Comparison of ENCODE assay signal across 21 mouse cellular contexts in the genomic region with DNA sequence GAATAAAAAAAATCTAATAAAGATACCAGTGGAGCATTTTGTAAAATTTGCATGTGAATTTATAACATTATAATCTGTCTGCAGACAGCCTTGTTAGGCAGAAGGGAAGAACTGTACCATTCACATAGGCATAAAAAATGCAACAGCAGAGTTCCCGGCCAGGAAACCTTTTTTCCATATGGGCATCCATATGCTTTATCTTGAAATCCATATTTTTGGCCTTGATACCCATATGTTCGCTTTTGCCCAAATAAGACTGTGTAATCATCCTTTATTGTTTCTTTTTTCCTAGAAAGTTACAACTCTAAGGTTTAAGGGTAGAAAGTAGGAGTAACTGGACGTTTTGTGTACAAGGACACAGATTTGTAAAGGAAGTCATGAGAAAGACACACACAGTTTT.
DNase-seq lines count a peak whose midpoint lies in the region; ATAC-seq and TF ChIP-seq lines count a peak whose summit lies in the region.
"Had no signal": no experiment of that assay in that cellular context is flagged by ENCODE, and none has a peak within 500 bp of the region (broad histone marks: within the 10 kb centered on the region; RNA-seq: fewer than 3 reads in every experiment).

No protein-coding gene starts in this region.

- no peaks in the 10 kb centered on the region for H3K4me1 ChIP-seq in forebrain, postnatal 0 days (ENCODE audit: insufficient read depth)
- H3K4me1 ChIP-seq in forebrain, embryonic 16.5 days (replicated peaks; ENCODE audit: control insufficient read depth, insufficient read depth, low read length), result no peaks in the 10 kb centered on the region
- H3K4me1 ChIP-seq: hindbrain, embryonic 13.5 days had no signal

- no peak overlapping the region for H3K9ac ChIP-seq in forebrain, postnatal 0 days
- no peak overlapping the region for H3K9ac ChIP-seq in forebrain, embryonic 16.5 days (replicated peaks; ENCODE audit: low read depth, low read length)
- H3K9ac ChIP-seq: forebrain, embryonic 15.5 days; heart, embryonic 15.5 days; hindbrain, embryonic 13.5 days had no signal

- DNase-seq in forebrain, postnatal 0 days, result peak; percentile 67
- peak; percentile 23 for DNase-seq in layer of hippocampus, adult 9-11 months
- no peak for DNase-seq in layer of hippocampus, postnatal 36 days
- peak; percentile 18 for DNase-seq in right cerebral cortex, adult 18-20 months
- no peak for DNase-seq in right cerebral cortex, postnatal 14 days
- no peak for DNase-seq in urinary bladder, postnatal 36 days (ENCODE audit: low spot score in 2 of 2)
- DNase-seq: adrenal gland, postnatal 14 days; cerebellum, postnatal 10 days; gastrocnemius, postnatal 36 days; heart, adult 18-20 months; heart, postnatal 14 days had no signal

- no peak overlapping the region for H3K4me2 ChIP-seq in forebrain, postnatal 0 days (ENCODE audit: low read depth)
- H3K4me2 ChIP-seq in forebrain, embryonic 16.5 days (ENCODE audit: low read length), result no peak overlapping the region
- H3K4me2 ChIP-seq: forebrain, embryonic 15.5 days; heart, embryonic 11.5 days; heart, embryonic 15.5 days; hindbrain, embryonic 13.5 days had no signal

- H3K9me3 ChIP-seq in forebrain, postnatal 0 days (ENCODE audit: low read length), result no peaks in the 10 kb centered on the region
- no peaks in the 10 kb centered on the region for H3K9me3 ChIP-seq in forebrain, embryonic 16.5 days (ENCODE audit: control insufficient read depth, low read length)
- H3K9me3 ChIP-seq: embryonic facial prominence, embryonic 10.5 days; forebrain, embryonic 15.5 days; heart, embryonic 15.5 days; hindbrain, embryonic 13.5 days had no signal

- H3K27me3 ChIP-seq in forebrain, postnatal 0 days (ENCODE audit: insufficient read depth, low read length), result peaks cover 7% of the 10 kb centered on the region
- peaks cover 18% of the 10 kb centered on the region for H3K27me3 ChIP-seq in forebrain, embryonic 16.5 days (replicated peaks; ENCODE audit: control insufficient read depth, insufficient read depth, low read length)
- H3K27me3 ChIP-seq: CH12.LX; heart, embryonic 15.5 days; hindbrain, embryonic 13.5 days; Patski had no signal

- no peak for TF ChIP-seq CTCF in forebrain, postnatal 0 days (IDR thresholded peaks at IDR 0.05; ENCODE audit: low read depth)

- no peak overlapping the region for H3K27ac ChIP-seq in forebrain, postnatal 0 days (ENCODE audit: low read depth, low read length)
- H3K27ac ChIP-seq in forebrain, embryonic 16.5 days (ENCODE audit: low read length), result no peak overlapping the region
- H3K27ac ChIP-seq: embryonic facial prominence, embryonic 10.5 days; forebrain, embryonic 15.5 days; hindbrain, embryonic 13.5 days; hindbrain, postnatal 0 days had no signal

- 71% methylated on average over 3 of the region's 3 CpGs for WGBS in forebrain, postnatal 0 days
- WGBS in forebrain, embryonic 16.5 days, result 75% methylated on average over 3 of the region's 3 CpGs

- no peak overlapping the region for H3K4me3 ChIP-seq in forebrain, postnatal 0 days (ENCODE audit: low read depth, low read length)
- no peak overlapping the region for H3K4me3 ChIP-seq in forebrain, embryonic 16.5 days (replicated peaks; ENCODE audit: low read length)
- H3K4me3 ChIP-seq: embryonic facial prominence, embryonic 10.5 days; forebrain, embryonic 15.5 days; heart, embryonic 15.5 days; hindbrain, embryonic 13.5 days had no signal

- H3K36me3 ChIP-seq in forebrain, postnatal 0 days (ENCODE audit: insufficient read depth), result no peaks in the 10 kb centered on the region
- no peaks in the 10 kb centered on the region for H3K36me3 ChIP-seq in forebrain, embryonic 16.5 days (ENCODE audit: control insufficient read depth, insufficient read depth)
- H3K36me3 ChIP-seq: embryonic facial prominence, embryonic 10.5 days; forebrain, embryonic 15.5 days; heart, embryonic 15.5 days; hindbrain, embryonic 13.5 days had no signal

- ATAC-seq in forebrain, postnatal 0 days, result 0 out of 2 replicates have a peak, but pooled peaks have one; percentile 32
- ATAC-seq in forebrain, embryonic 16.5 days, result no peak
- ATAC-seq: activated CD4-positive, CD25-positive, alpha-beta regulatory T cell, adult 4 months; forebrain, embryonic 15.5 days; hindbrain, postnatal 0 days; Patski had no signal

Comparison
In these comparisons a context has a peak if more than half of its experiments do, and no peak if none do; other contexts are left out.
1. DNase-seq: peak in forebrain, postnatal 0 days (single experiment), layer of hippocampus, adult 9-11 months (single experiment) and right cerebral cortex, adult 18-20 months (single experiment); none in layer of hippocampus, postnatal 36 days (0 of 2), right cerebral cortex, postnatal 14 days (single experiment) and urinary bladder, postnatal 36 days (0 of 2).